Mouse (Mus musculus): Measurements from ENCODE around the gene Olfr466. TPM values are rescaled to one million over a fixed set of nuclear protein-coding genes. Genes with fewer than 3 reads are reported as not detected.

Gene Olfr466
- polyA plus RNA-seq (2021; fragmentation: Nextera tagmentation) = not detected in 2 replicates
- long read RNA-seq, experiment 1 = 0 reads
- long read RNA-seq, experiment 2 = 0 reads

GRCm38 (mm10) chr13:65149940-65150339, at the start of gene Olfr466:
Olfr466 (plus strand) TSS chr13:65150240.

GRCm38 (mm10) chr13:65112459-65113110, 37.5 kb upstream of the Olfr466 start, which contains the start of gene Mfsd14b:
Mfsd14b (minus strand) TSS chr13:65112975.

GRCm38 (mm10) chr13:65137789-65138188, 12.3 kb upstream of the Olfr466 start, which contains the start of gene Olfr465-ps1:
Olfr465-ps1 (plus strand) TSS chr13:65138089.

Other genes with a start within 250 kb of the Olfr466 start
- 0.70 and 0.83 TPM in 2 replicates for gene Cntnap3, start 246.3 kb upstream of the Olfr466 start, polyA plus RNA-seq (2021; fragmentation: Nextera tagmentation)
- gene Spata31, start 232.8 kb upstream of the Olfr466 start, polyA plus RNA-seq (2021; fragmentation: Nextera tagmentation) = not detected in 2 replicates
- gene Spata31d1c, start 117.2 kb upstream of the Olfr466 start, polyA plus RNA-seq (2021; fragmentation: Nextera tagmentation) = not detected in 2 replicates
- not detected in 2 replicates for gene Prss47, start 97.5 kb upstream of the Olfr466 start, polyA plus RNA-seq (2021; fragmentation: Nextera tagmentation)
- gene Mfsd14b, start 37.3 kb upstream of the Olfr466 start, polyA plus RNA-seq (2021; fragmentation: Nextera tagmentation) = 38.7 and 41.2 TPM in 2 replicates
- gene Olfr465-ps1, start 12.2 kb upstream of the Olfr466 start, polyA plus RNA-seq (2021; fragmentation: Nextera tagmentation) = not detected in 2 replicates
- not detected in 2 replicates for gene Nlrp4f, start 55.7 kb downstream of the Olfr466 start, polyA plus RNA-seq (2021; fragmentation: Nextera tagmentation)
- 0.19 TPM in 1 of 2 replicates, not detected in the other for gene Gm10775, start 109.3 kb downstream of the Olfr466 start, polyA plus RNA-seq (2021; fragmentation: Nextera tagmentation)
- gene Zfp369, start 128.6 kb downstream of the Olfr466 start, polyA plus RNA-seq (2021; fragmentation: Nextera tagmentation) = 11.7 and 12.8 TPM in 2 replicates

Measured in layer of hippocampus, adult 6 months (tissue).